Mouse (Mus musculus): ENCODE results near the gene Cdc25a. TPM values are rescaled to one million over a fixed set of nuclear protein-coding genes. Genes with fewer than 3 reads are reported as not detected.

Gene Cdc25a
- polyA plus RNA-seq, 1 experiment: 21.9 TPM

GRCm38 (mm10) chr9:109900604-109901003 is 25.2 kb downstream of the Cdc25a start:
- no peak overlapping the region for H3K4me3 ChIP-seq (ENCODE audit: insufficient read depth, low read length)
- H3K4me1 ChIP-seq (ENCODE audit: control insufficient read depth, insufficient read depth, low read length): peaks cover 5% of the 10 kb centered on the region; the same call in 1 of the 2 replicates
- no peak overlapping the region for H3K27ac ChIP-seq (ENCODE audit: insufficient read depth, low read length)
- no peak for TF ChIP-seq POLR2A (IDR thresholded peaks at IDR 0.05; ENCODE audit: low read depth, low read length)
- TF ChIP-seq CTCF (IDR thresholded peaks at IDR 0.05; ENCODE audit: borderline replicate concordance, insufficient read depth, low read length): no peak

DNA sequence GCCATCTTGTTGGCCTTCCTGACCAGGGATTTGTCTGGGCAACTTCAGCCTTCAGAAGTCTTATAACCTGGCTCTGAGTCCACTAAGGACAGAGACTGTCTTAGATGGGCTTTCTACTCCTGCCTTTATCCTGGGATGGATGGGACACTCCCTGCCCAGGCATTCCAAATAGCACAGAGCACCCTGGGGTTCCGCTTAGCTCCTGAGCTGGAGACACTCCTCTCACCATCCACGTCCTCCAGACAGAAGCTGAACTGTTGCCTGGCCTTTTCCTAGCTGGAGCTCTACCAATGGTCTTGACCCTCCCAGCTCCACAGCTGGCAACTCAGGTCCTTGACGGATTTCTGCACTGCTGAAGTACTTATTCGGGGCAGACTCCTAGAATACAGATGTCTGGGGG is 26.9 kb downstream of the Cdc25a start:
- Histone ChIP-seq H3K4me1 (ENCODE audit: control insufficient read depth, insufficient read depth, low read length) (peaks cover 5% of the 10 kb centered on the region; the same call in 1 of the 2 replicates), H3K27ac (ENCODE audit: insufficient read depth, low read length) (no peak overlapping the region), H3K4me3 (ENCODE audit: insufficient read depth, low read length) (no peak overlapping the region)
- TF ChIP-seq POLR2A (IDR thresholded peaks at IDR 0.05; ENCODE audit: low read depth, low read length) (no peak), CTCF (IDR thresholded peaks at IDR 0.05; ENCODE audit: borderline replicate concordance, insufficient read depth, low read length) (no peak)

GRCm38 (mm10) chr9:109902740-109903139 is 27.4 kb downstream of the Cdc25a start:
- TF ChIP-seq CTCF (IDR thresholded peaks at IDR 0.05; ENCODE audit: borderline replicate concordance, insufficient read depth, low read length): no peak
- TF ChIP-seq POLR2A (IDR thresholded peaks at IDR 0.05; ENCODE audit: low read depth, low read length): no peak
- Histone ChIP-seq H3K27ac (ENCODE audit: insufficient read depth, low read length) (no peak overlapping the region), H3K4me3 (ENCODE audit: insufficient read depth, low read length) (no peak overlapping the region), H3K4me1 (ENCODE audit: control insufficient read depth, insufficient read depth, low read length) (peaks cover 5% of the 10 kb centered on the region; the same call in 1 of the 2 replicates)

GRCm38 (mm10) chr9:109907300-109907699 is 31.9 kb downstream of the Cdc25a start:
- TF ChIP-seq CTCF (IDR thresholded peaks at IDR 0.05; ENCODE audit: borderline replicate concordance, insufficient read depth, low read length): no peak
- no peak for TF ChIP-seq POLR2A (IDR thresholded peaks at IDR 0.05; ENCODE audit: low read depth, low read length)
- Histone ChIP-seq H3K4me1 (ENCODE audit: control insufficient read depth, insufficient read depth, low read length) (peaks cover 4% of the 10 kb centered on the region; the same call in 1 of the 2 replicates), H3K27ac (ENCODE audit: insufficient read depth, low read length) (no peak overlapping the region), H3K4me3 (ENCODE audit: insufficient read depth, low read length) (no peak overlapping the region)

GRCm38 (mm10) chr9:109907774-109908465 is 32.5 kb downstream of the Cdc25a start:
- H3K27ac ChIP-seq (ENCODE audit: insufficient read depth, low read length): no peak overlapping the region
- 0 out of 2 replicates have a peak, but pooled peaks cover 2% of the 10 kb centered on the region for H3K4me1 ChIP-seq (ENCODE audit: control insufficient read depth, insufficient read depth, low read length)
- TF ChIP-seq CTCF (IDR thresholded peaks at IDR 0.05; ENCODE audit: borderline replicate concordance, insufficient read depth, low read length) (no peak), POLR2A (IDR thresholded peaks at IDR 0.05; ENCODE audit: low read depth, low read length) (no peak)

DNA sequence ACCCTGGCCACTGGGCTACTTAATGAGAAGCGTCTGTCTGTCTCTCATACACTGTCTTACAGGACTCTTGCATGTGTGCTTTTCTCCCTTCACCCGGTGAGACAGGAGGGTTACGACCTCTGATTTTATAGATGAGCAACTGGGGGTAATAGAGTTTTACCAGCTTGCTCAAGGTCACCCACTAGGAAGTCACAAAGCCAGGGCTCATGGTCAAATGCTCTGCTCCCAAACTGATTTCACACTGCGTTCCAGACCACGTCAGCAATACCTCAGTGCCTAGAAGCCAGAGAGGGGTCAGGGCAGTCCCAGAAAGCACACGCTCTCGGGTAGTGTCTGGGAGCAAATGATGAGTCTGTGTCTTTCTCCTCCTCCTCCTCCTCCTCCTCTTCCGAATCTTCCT is 33.7 kb downstream of the Cdc25a start:
- Histone ChIP-seq H3K4me3 (ENCODE audit: insufficient read depth, low read length) (no peak overlapping the region), H3K27ac (ENCODE audit: insufficient read depth, low read length) (no peak overlapping the region), H3K4me1 (ENCODE audit: control insufficient read depth, insufficient read depth, low read length) (0 out of 2 replicates have a peak, but pooled peaks cover 2% of the 10 kb centered on the region)
- TF ChIP-seq CTCF (IDR thresholded peaks at IDR 0.05; ENCODE audit: borderline replicate concordance, insufficient read depth, low read length) (no peak), POLR2A (IDR thresholded peaks at IDR 0.05; ENCODE audit: low read depth, low read length) (no peak)

More at GRCm38 (mm10) chr9:109907774-109908465, 32.5 kb downstream of the Cdc25a start:
- H3K4me3 ChIP-seq (ENCODE audit: insufficient read depth, low read length): no peak overlapping the region

DNA sequence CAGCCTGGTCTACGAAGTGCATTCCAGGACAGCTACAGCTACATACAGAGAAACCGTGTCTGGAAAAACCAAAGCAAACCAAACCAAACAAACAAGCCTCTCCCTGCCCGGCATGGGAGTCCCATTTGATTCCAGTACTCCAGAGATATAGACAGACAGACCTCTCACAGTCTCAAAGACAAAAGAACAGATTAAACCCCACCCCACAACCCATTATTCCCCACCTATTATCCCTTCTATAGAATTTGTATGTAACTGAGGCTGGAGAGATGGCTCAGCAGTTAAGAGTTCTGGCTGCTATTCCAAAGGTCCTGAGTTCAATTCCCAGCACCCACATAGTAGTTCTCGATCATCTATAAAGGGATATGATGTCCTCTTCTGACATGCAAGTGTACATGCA is 34.5 kb downstream of the Cdc25a start:
- TF ChIP-seq CTCF (IDR thresholded peaks at IDR 0.05; ENCODE audit: borderline replicate concordance, insufficient read depth, low read length): no peak
- TF ChIP-seq POLR2A (IDR thresholded peaks at IDR 0.05; ENCODE audit: low read depth, low read length): no peak

GRCm38 (mm10) chr9:109911779-109912178 is 36.4 kb downstream of the Cdc25a start:
- no peak overlapping the region for H3K27ac ChIP-seq (ENCODE audit: insufficient read depth, low read length)
- TF ChIP-seq CTCF (IDR thresholded peaks at IDR 0.05; ENCODE audit: borderline replicate concordance, insufficient read depth, low read length): no peak
- no peak for TF ChIP-seq POLR2A (IDR thresholded peaks at IDR 0.05; ENCODE audit: low read depth, low read length)
- H3K4me3 ChIP-seq (ENCODE audit: insufficient read depth, low read length): no peak overlapping the region
- 0 out of 2 replicates have a peak, but pooled peaks cover 2% of the 10 kb centered on the region for H3K4me1 ChIP-seq (ENCODE audit: control insufficient read depth, insufficient read depth, low read length)

More for the DNA sequence above, 34.5 kb downstream of the Cdc25a start:
- Histone ChIP-seq H3K4me1 (ENCODE audit: control insufficient read depth, insufficient read depth, low read length) (0 out of 2 replicates have a peak, but pooled peaks cover 2% of the 10 kb centered on the region), H3K4me3 (ENCODE audit: insufficient read depth, low read length) (no peak overlapping the region), H3K27ac (ENCODE audit: insufficient read depth, low read length) (no peak overlapping the region)

- Histone ChIP-seq H3K4me1 (ENCODE audit: control insufficient read depth, insufficient read depth, low read length) (no peaks in the 10 kb centered on the region), H3K4me3 (ENCODE audit: insufficient read depth, low read length) (no peak overlapping the region), H3K27ac (ENCODE audit: insufficient read depth, low read length) (no peak overlapping the region)
- TF ChIP-seq POLR2A (IDR thresholded peaks at IDR 0.05; ENCODE audit: low read depth, low read length) (no peak), CTCF (IDR thresholded peaks at IDR 0.05; ENCODE audit: borderline replicate concordance, insufficient read depth, low read length) (no peak)
These were observed 39.0 kb downstream of the Cdc25a start for GRCm38 (mm10) chr9:109914269-109914926.

GRCm38 (mm10) chr9:109917931-109918330 is 42.6 kb downstream of the Cdc25a start:
- TF ChIP-seq POLR2A (IDR thresholded peaks at IDR 0.05; ENCODE audit: low read depth, low read length) (no peak), CTCF (IDR thresholded peaks at IDR 0.05; ENCODE audit: borderline replicate concordance, insufficient read depth, low read length) (no peak)

More at GRCm38 (mm10) chr9:109917931-109918330, 42.6 kb downstream of the Cdc25a start:
- no peaks in the 10 kb centered on the region for H3K4me1 ChIP-seq (ENCODE audit: control insufficient read depth, insufficient read depth, low read length)
- no peak overlapping the region for H3K4me3 ChIP-seq (ENCODE audit: insufficient read depth, low read length)
- H3K27ac ChIP-seq (ENCODE audit: insufficient read depth, low read length): no peak overlapping the region

Data from embryonic fibroblast, embryonic 13.5 days (primary cell).